Mouse (Mus musculus): ENCODE results near the gene Sfxn5. TPM values are rescaled to one million over a fixed set of nuclear protein-coding genes. Genes with fewer than 3 reads are reported as not detected.

Gene Sfxn5
- polyA plus RNA-seq, 1 experiment = 3.5 TPM

DNA sequence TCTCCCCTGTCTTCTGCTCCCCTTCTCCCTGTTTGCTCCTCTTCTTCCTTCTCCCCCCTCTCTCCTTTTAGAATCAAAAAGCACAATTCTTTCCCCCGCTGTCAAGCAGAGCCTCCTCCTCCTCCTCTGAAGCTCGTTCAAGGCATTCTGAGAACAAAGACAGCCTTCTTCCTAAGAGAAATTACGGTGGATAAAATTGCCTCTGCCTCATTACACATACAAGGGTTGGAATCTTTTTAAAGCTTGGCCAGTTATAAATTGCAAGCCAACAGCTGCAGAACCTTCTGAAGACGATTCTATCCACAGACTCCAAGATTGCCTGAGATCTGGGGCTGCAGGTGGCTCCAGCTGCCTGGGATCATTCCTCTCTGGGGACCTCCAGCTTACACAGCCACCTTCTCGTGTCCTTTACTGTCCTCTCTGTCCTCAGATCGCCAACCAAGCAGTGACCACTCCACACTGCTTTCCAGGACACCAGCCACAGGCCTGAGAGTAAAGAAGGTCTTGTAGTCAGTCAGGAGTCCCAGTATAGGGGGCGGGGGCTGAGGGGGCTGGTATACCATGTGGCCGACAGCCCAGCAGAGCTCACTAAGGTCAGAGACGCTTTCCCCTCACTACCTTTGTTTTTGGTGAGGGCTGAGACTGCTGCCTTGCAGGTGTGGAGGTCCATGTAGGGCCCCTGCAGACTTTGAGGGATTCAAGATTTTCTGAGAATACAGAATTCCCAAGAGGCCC, 19.0 kb downstream of the Sfxn5 start:
- H3K4me1 ChIP-seq (ENCODE audit: control insufficient read depth, insufficient read depth, insufficient read length) = no peaks in the 10 kb centered on the region
- H3K4me3 ChIP-seq (ENCODE audit: extremely low read depth, insufficient read depth, insufficient read length) = no peak overlapping the region
- no peak for DNase-seq (ENCODE audit: low read depth in 1 of 2, low spot score in 2 of 2)
- H3K27ac ChIP-seq (ENCODE audit: insufficient read depth, low read length) = no peak overlapping the region
- no peaks in the 10 kb centered on the region for H3K27me3 ChIP-seq (ENCODE audit: control insufficient read depth, insufficient read depth, low read length)
- 80% methylated on average over 9 of the region's 9 CpGs for WGBS
- no peaks in the 10 kb centered on the region for H3K36me3 ChIP-seq (ENCODE audit: control insufficient read depth, insufficient read depth, low read length)
- TF ChIP-seq CTCF (IDR thresholded peaks at IDR 0.05; ENCODE audit: extremely low read depth, insufficient read depth, insufficient read length, insufficient replicate concordance) (no peak), POLR2A (IDR thresholded peaks at IDR 0.05; ENCODE audit: low read depth, low read length) (no peak)

GRCm38 (mm10) chr6:85307894-85308293, 25.3 kb downstream of the Sfxn5 start:
- no peak overlapping the region for H3K27ac ChIP-seq (ENCODE audit: insufficient read depth, low read length)
- DNase-seq (ENCODE audit: low read depth in 1 of 2, low spot score in 2 of 2) = no peak
- WGBS = 93% methylated on average over 4 of the region's 4 CpGs
- no peak for TF ChIP-seq POLR2A (IDR thresholded peaks at IDR 0.05; ENCODE audit: low read depth, low read length)
- no peak for TF ChIP-seq CTCF (IDR thresholded peaks at IDR 0.05; ENCODE audit: extremely low read depth, insufficient read depth, insufficient read length, insufficient replicate concordance)
- H3K27me3 ChIP-seq (ENCODE audit: control insufficient read depth, insufficient read depth, low read length) = no peaks in the 10 kb centered on the region
- H3K4me1 ChIP-seq (ENCODE audit: control insufficient read depth, insufficient read depth, insufficient read length) = peaks cover 2% of the 10 kb centered on the region; the same call in 1 of the 2 replicates
- no peaks in the 10 kb centered on the region for H3K36me3 ChIP-seq (ENCODE audit: control insufficient read depth, insufficient read depth, low read length)
- no peak overlapping the region for H3K4me3 ChIP-seq (ENCODE audit: extremely low read depth, insufficient read depth, insufficient read length)

GRCm38 (mm10) chr6:85306375-85306774, 26.8 kb downstream of the Sfxn5 start:
- H3K27ac ChIP-seq (ENCODE audit: insufficient read depth, low read length) = no peak overlapping the region
- no peak overlapping the region for H3K4me3 ChIP-seq (ENCODE audit: extremely low read depth, insufficient read depth, insufficient read length)
- 61% methylated on average over 3 of the region's 3 CpGs for WGBS
- no peaks in the 10 kb centered on the region for H3K27me3 ChIP-seq (ENCODE audit: control insufficient read depth, insufficient read depth, low read length)
- H3K36me3 ChIP-seq (ENCODE audit: control insufficient read depth, insufficient read depth, low read length) = no peaks in the 10 kb centered on the region
- no peak for DNase-seq (ENCODE audit: low read depth in 1 of 2, low spot score in 2 of 2)
- H3K4me1 ChIP-seq (ENCODE audit: control insufficient read depth, insufficient read depth, insufficient read length) = peaks cover 5% of the 10 kb centered on the region
- no peak for TF ChIP-seq POLR2A (IDR thresholded peaks at IDR 0.05; ENCODE audit: low read depth, low read length)
- no peak for TF ChIP-seq CTCF (IDR thresholded peaks at IDR 0.05; ENCODE audit: extremely low read depth, insufficient read depth, insufficient read length, insufficient replicate concordance)

DNA sequence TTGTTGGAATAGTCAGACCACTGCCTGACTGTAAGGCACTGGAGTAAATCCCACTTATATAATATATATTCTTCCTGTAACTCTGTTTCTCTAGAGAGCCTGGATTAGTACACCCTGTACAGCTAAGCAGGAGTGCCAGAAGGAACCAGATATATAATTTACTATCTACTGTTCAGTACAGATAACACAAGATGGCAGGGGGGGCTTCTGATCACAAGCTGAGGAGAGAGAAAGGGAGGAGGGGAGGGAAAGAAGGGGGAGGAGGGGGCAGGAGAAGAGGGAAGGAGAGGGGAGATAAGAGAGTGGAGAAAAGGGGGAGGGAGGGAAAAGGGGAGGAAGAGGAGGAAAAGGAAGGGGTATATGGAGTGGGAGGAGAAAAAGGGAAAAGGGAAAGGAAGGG, 27.4 kb downstream of the Sfxn5 start:
- no peak for TF ChIP-seq CTCF (IDR thresholded peaks at IDR 0.05; ENCODE audit: extremely low read depth, insufficient read depth, insufficient read length, insufficient replicate concordance)
- TF ChIP-seq POLR2A (IDR thresholded peaks at IDR 0.05; ENCODE audit: low read depth, low read length) = no peak
- Histone ChIP-seq H3K27me3 (ENCODE audit: control insufficient read depth, insufficient read depth, low read length) (no peaks in the 10 kb centered on the region), H3K4me3 (ENCODE audit: extremely low read depth, insufficient read depth, insufficient read length) (no peak overlapping the region), H3K36me3 (ENCODE audit: control insufficient read depth, insufficient read depth, low read length) (no peaks in the 10 kb centered on the region), H3K27ac (ENCODE audit: insufficient read depth, low read length) (no peak overlapping the region), H3K4me1 (ENCODE audit: control insufficient read depth, insufficient read depth, insufficient read length) (peaks cover 5% of the 10 kb centered on the region)
- DNase-seq (ENCODE audit: low read depth in 1 of 2, low spot score in 2 of 2) = no peak

DNA sequence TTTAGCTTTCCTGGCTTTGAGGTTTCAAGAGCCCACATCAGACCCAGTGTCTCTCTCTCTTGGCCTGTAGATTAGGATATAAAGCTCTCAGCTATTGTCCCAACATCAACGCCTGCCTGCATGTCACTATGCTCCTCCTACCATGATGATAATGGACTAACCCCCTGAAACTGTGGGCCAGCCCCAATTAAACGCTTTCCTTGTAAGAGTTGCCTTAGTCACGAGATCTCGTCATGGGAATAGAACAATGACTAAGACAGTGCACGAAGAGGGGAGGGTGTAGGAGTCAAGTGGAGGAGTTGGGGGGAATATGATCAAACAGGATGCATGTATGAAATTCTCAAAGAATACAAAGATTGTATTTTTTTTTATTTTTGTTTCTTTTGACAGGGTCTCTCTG, 28.3 kb downstream of the Sfxn5 start:
- Histone ChIP-seq H3K27ac (ENCODE audit: insufficient read depth, low read length) (no peak overlapping the region), H3K36me3 (ENCODE audit: control insufficient read depth, insufficient read depth, low read length) (no peaks in the 10 kb centered on the region), H3K4me1 (ENCODE audit: control insufficient read depth, insufficient read depth, insufficient read length) (peaks cover 5% of the 10 kb centered on the region), H3K27me3 (ENCODE audit: control insufficient read depth, insufficient read depth, low read length) (no peaks in the 10 kb centered on the region), H3K4me3 (ENCODE audit: extremely low read depth, insufficient read depth, insufficient read length) (no peak overlapping the region)
- 84% methylated on average over 5 of the region's 5 CpGs for WGBS
- no peak for DNase-seq (ENCODE audit: low read depth in 1 of 2, low spot score in 2 of 2)
- TF ChIP-seq POLR2A (IDR thresholded peaks at IDR 0.05; ENCODE audit: low read depth, low read length) (no peak), CTCF (IDR thresholded peaks at IDR 0.05; ENCODE audit: extremely low read depth, insufficient read depth, insufficient read length, insufficient replicate concordance) (no peak)

DNA sequence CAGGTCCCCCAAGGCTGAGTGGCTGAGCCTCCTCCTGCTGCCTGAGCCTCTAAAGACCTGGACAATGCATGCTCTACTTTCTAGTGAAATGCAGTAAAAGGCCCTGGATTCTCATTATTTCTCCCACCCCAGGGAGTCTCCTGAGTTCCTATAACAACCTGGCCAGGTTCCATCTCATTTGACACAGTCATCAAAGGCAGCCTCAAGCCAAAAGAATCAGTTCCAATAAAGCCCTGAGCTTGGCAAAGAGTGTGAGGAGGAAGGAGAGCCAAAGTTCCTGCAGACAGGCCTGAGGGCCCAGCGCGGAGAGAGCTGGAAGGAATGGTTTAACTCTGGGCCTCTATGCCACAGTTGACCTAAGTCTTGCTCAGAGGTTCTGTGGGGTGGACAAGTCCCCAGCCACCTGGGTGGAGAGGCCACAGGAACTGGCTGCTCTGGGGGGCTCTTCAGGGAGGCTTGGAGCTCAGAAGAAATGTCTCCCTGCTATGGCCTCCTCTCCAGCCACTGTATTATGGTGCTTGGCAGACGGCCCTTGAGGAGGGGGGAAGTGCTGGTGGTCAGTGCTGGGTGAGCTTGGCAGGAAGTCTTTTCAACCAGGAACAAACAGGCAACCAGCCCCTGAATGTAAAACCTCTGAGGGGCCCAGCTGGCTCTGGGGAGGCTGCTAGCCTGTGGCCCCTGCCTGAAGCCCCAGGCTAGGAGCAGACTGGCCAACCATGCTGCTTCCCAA, 30.7 kb downstream of the Sfxn5 start:
- 65% methylated on average over 3 of the region's 3 CpGs for WGBS
- DNase-seq (ENCODE audit: low read depth in 1 of 2, low spot score in 2 of 2) = no peak
- no peak overlapping the region for H3K27ac ChIP-seq (ENCODE audit: insufficient read depth, low read length)
- no peak overlapping the region for H3K4me3 ChIP-seq (ENCODE audit: extremely low read depth, insufficient read depth, insufficient read length)
- no peak for TF ChIP-seq CTCF (IDR thresholded peaks at IDR 0.05; ENCODE audit: extremely low read depth, insufficient read depth, insufficient read length, insufficient replicate concordance)
- TF ChIP-seq POLR2A (IDR thresholded peaks at IDR 0.05; ENCODE audit: low read depth, low read length) = no peak
- H3K4me1 ChIP-seq (ENCODE audit: control insufficient read depth, insufficient read depth, insufficient read length) = peaks cover 5% of the 10 kb centered on the region
- H3K27me3 ChIP-seq (ENCODE audit: control insufficient read depth, insufficient read depth, low read length) = no peaks in the 10 kb centered on the region
- no peaks in the 10 kb centered on the region for H3K36me3 ChIP-seq (ENCODE audit: control insufficient read depth, insufficient read depth, low read length)

Measured in spleen, adult 2 months (tissue).